Mouse (Mus musculus) ovary, postnatal 14 days (tissue): Measurements from ENCODE around the gene Evi2a.

Experiments used
- DNase-seq: peaks from one replicate; pipeline ENCODE4 v3.0.0; 2022; ENCODE audit warnings: low spot score

The Evi2a gene

GRCm38 (mm10) chr11:79524310-79524575 is 6.2 kb downstream of the Evi2a start:
- no peak for DNase-seq

DNA sequence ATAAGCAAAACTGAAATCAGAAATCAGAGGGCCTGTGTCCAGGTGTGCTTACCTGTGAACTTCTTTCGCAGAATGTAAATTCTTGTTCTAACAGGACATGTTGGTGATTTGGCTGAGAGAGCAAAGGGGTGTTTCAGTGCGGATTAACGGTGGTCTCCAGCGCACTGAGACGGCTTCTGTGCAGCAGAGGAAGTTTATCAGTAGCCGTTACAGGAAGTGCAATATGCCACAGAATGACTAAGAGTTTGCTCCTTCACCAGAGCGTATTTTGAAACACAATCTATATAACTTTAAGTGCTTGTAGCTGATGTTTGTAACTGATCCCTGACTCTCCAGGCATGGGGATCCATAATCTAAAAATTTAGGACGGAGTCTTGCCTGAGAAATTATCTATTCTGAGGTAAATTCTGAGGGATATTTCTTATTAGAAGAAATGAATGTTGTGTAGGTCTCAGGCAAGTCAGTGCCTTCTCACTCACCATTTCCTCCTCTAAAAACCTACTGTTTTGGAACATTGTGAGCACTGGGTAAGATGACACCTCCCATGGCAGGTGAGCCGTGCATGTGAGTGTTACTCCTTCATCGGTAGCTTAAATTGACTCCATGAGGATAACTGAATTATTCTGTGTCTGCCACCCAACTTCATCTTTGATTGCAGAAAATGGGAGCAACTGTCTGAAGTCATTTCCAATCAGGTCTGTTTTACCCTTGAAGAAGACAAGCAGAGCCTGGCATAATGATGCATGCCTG is 6.7 kb downstream of the Evi2a start, which contains the start of gene Evi2b:
TSS of gene Evi2b (minus strand) at position 203 of the 750 bp plus-strand sequence.
- no peak for DNase-seq

- no peak for DNase-seq
Observed at GRCm38 (mm10) chr11:79522944-79523343, 7.5 kb downstream of the Evi2a start.

DNA sequence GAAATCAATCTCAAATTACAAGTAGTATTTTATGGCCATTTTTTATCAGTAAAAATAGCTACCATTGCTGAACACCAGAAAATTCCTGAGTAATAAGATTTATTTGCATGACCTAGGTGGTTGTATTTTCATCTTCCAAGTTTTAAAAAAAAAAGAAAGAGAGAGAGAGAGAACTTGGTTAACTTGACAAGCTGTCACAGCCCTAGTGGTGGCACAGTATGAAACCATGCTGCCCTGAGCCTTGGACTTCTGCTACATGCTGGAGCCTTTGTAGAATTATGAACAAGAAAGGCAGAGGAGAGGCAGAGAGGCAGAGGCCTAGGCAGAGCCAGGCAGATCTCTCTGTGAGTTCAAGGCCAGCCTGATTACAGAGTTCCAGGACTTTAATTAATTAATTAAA is 8.5 kb downstream of the Evi2a start:
- no peak for DNase-seq

- DNase-seq, result no peak
Observed at GRCm38 (mm10) chr11:79520772-79521171, 9.6 kb downstream of the Evi2a start.

DNA sequence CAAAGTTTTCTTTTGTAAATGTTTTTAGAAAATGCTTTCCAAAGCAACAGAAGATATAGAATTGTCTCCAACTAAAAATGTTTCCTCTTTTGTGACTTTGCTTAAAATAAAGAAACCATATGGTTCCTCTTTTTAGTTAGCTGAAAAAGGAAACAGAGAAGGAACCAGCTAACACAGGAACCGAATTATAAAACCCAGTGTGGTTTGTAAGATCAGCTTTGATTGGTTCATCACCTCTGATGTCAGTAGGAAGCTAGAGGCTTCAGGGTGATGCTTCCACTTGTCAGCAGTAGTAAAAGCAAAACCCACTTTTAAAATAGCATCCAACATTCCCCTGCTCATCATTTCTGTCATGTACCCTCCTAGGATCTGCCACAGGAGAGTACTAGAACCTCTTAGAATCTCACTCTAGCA is 10.5 kb downstream of the Evi2a start:
- no peak for DNase-seq

GRCm38 (mm10) chr11:79519299-79519698 is 11.1 kb downstream of the Evi2a start:
- no peak for DNase-seq

DNA sequence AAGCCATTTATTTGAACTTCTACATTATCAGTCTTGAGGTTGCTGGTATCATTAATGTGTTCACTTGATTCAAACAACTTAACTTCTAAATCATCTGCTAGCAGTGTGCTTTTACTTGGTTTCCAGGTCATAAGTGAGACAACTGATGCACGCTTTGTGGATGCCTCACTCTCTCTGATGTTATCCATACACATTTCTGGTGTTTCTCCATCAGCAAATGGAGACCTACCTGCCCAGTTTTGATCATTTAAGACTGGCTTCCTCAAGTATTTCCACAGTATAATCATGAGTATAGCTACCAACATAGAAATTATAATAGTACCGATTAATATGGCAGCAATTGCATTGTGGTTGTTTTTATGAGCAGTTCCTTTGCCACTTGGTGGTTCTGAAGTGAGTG is 14.6 kb downstream of the Evi2a start:
- DNase-seq, result no peak

DNA sequence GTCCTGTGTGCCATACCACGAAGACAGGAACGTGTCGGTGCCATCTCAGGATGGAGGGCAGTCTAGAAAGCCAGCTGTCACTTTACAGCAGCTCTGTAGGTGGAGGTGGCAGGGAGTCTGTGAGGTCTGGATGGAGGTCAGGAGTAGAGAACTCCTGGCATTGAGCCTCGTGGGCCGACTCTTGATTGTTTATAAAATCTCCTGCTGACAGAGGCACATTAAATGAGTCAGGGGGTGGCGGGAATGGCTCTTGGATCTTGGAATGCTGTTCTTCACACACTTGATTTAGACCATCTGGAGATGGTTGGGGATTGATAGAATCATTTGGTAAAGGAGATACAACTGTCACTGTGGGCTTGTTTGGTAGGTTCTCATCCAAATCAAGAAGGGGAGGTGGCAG is 15.1 kb downstream of the Evi2a start:
- no peak for DNase-seq

- no peak for DNase-seq
Observed at GRCm38 (mm10) chr11:79511970-79512369, 18.4 kb downstream of the Evi2a start.

DNA sequence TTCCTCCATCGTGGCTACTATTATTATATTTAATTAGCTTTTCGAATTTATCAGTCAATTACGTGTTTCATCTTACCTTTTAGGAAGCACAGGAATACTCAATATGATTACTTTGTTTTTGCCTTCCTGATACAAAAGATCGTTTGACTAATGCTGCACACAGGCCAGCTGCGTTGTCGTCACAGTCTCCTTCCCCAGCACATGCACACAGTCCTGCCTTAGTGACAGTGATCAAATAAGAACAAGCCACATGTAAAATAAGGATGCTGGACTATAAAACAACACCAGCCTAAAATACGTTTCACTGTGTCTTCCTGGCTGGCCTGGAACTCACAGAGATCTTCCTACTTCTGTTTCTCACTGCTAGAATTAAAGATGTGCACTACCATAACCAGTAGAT is 25.9 kb downstream of the Evi2a start:
- no peak for DNase-seq

DNA sequence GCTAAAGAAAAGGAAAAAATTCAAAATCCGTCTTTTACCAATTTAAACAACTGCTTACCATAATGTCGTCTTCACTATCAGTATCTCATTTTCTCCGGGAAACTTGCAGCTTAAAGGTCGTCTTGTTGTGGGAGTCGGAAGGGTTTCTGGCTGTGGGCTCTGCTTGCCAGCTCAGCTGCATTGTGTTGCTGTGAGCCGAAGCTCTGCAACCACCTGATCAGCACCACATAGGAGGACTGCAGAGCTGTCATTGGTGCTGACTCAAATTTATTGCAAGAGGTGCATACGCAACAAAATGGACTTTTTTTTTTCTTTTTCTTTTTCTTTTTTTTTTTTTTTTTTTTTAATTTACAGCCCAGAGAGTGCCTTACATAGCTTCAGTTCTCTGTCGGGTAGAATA is 26.6 kb downstream of the Evi2a start, which contains the start of gene Omg:
TSS of gene Omg (minus strand) at position 240 of the 400 bp plus-strand sequence.
- no peak for DNase-seq

DNA sequence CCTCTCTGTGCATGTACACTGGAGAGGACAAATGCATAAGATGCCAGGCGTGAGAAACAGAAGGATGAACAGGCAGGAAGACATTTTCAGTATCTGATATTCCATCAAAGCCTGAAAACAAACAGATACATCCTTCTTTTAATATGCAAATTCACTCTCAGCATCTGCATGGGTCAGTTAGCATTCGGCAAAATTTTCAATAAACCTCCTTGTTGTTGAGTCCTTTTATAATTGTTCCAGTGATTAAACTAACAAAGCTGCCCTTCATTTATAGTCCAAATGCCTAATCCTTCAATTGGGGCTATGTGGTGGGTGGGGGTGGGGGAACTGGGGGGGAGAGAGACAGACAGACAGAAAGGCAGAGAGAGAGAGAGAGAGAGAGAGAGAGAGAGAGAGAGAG is 27.5 kb downstream of the Evi2a start:
- no peak for DNase-seq

DNA sequence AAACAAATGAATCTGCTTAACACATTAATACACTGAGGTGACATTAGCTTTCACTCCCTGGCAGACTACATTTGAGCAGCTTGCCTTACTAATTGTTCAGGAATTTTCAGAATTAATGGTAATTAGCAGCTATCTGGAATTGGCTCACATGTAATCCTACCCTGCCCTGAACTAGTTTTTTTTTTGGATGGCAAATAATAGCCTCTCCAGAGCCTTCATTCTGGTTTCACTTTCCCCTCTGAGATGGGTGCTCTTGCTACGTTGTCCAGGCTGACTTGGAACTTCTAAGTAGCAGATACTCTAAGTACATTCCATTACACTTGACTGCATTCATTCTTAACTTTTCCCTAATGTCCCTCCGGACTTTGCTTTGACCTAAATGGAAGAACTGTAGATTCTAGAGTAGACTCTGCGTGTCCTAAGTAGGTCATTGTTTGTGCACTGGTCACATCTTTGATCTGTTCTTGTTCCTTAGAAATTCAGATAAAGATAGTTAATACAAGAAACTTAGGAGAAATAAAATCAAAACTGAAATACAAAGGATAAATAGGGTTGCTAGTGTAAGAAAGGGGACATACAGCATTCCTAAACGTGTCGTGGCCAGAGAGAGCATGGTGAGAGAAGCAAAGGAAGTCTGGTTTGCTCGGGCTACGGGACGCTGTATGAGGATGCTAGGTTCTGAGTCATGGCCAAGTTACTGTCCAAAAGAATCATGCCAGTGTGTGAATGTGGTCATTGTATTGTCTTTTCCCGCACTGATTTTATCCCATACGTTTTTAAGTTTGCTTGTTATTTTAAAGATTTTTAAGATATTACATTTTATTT is 35.2 kb downstream of the Evi2a start:
- DNase-seq, result no peak

- DNase-seq, result no peak
Observed at GRCm38 (mm10) chr11:79484721-79485120, 45.7 kb downstream of the Evi2a start.

GRCm38 (mm10) chr11:79483876-79484528 is 46.4 kb downstream of the Evi2a start:
- no peak for DNase-seq

GRCm38 (mm10) chr11:79483392-79483791 is 47.0 kb downstream of the Evi2a start:
- no peak for DNase-seq
